Mouse (Mus musculus) cerebellum, postnatal 10 days (tissue): Measurements from ENCODE around the gene Rps27a.

Source experiments
- DNase-seq, 2 experiments: peaks; one replicate each; pipeline ENCODE4 v3.0.0; 2021; ENCODE audit warnings: mixed read lengths in 2 of 2

Rps27a gene

DNA sequence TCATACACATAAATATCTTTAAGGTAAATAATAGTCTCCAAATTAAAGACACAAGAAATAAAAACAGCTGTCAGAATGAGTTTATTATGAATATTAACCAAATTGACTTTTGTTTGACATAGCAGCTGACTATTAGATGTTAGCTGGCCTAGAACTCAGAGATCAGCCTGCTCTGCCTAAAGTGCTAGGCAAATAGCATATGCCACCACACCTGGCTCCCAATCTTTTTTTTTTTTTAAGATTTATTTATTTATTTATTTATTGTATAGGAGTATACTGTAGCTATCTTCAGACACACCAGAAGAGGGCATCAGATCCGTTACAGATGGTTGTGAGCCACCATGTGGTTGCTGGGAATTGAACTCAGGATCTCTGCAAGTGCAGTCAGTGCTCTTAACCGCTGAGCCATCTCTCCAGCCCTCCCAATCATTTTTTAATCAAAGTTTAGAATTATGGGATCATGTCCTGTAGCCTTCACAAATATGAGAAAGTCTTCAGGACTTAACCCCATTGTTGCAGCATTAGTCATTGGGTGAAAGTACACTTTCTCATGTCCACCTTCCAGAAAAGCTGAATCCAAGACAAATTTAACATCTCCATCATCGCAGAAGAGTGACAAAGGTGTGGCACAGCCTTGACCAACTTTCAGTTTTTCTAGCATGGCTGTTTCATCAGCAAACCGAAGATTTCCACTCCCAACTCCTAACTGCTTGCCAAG, 34.9 kb downstream of the Rps27a start:
- no peak for DNase-seq

- DNase-seq = no peak
Observed at GRCm38 (mm10) chr11:29509421-29509820, 38.5 kb downstream of the Rps27a start.

GRCm38 (mm10) chr11:29504899-29505625, 42.8 kb downstream of the Rps27a start:
- no peak for DNase-seq

GRCm38 (mm10) chr11:29503948-29504893, 43.7 kb downstream of the Rps27a start:
- no peak for DNase-seq

DNA sequence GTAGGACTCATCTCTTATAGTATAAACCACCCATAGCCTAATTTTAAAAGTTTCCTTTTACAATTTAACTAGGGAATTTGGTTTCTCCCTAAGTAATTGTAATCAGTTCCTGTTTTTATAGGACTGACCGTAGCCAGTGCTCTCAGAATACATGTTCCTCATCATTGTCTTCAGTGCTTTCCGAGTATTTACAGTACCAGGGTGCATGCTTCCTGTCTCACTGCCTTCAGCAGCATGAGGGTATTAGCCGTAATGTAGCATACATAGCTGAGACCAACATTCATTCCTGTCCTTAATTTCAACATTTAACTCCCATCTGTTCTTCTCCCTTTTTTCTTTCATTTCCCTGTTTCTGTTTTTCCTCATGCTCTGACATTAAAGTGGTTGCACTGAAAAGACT, 50.9 kb downstream of the Rps27a start:
- DNase-seq = no peak
